Mouse (Mus musculus): Measurements from ENCODE around the gene Prkca. TPM values are rescaled to one million over a fixed set of nuclear protein-coding genes. Genes with fewer than 3 reads are reported as not detected.

The Prkca gene
- polyA plus RNA-seq, 1 experiment from 2014 or later: 12.9 TPM

DNA sequence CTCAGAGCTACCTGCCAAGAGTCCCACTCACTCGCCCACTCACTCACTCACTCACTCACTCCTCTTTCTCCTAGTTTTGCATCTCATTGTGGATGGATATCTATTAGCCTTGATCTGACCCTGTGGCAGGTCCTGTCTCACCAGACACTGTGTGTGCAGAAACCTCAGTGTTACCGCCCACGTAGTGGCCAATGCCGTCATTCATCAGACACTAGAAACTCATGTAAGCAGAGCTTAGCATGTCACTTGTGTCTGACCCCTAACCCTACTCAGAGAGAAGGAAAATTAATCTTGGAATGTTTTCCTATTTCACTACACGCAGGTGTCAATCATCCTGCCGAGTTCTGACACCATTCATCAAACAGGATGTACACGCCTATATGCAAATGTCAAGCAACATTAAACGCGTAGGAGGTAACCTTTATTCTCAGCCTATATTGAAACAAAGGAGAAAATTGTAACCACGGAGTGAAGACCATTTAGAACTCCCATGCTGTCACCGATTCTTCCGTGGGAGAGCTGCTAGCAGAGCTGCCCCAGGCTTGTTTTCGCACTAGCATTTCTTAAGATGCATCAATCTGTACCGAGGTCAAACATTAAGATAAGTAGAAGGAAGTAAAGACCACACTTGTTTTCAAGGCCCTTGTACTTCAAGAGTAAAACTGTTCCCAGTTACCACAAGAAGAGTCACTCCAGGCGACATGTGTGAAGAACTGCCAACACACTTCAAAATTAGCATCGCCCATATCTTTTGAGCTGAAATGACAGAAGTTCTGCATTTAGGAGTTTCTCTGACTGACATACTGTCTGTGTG is 70.9 kb downstream of the Prkca start:
- ATAC-seq (ENCODE audit: extremely low read depth, insufficient number of reproducible peaks, low FRiP score, low TSS enrichment): no peak
- Histone ChIP-seq H3K27me3 (replicated peaks) (no peaks in the 10 kb centered on the region), H3K9me3 (no peaks in the 10 kb centered on the region), H3K27ac (replicated peaks) (no peak overlapping the region), H3K4me3 (no peak overlapping the region), H3K9ac (no peak overlapping the region), H3K4me1 (peaks cover 69% of the 10 kb centered on the region), H3K4me2 (no peak overlapping the region), H3K36me3 (no peaks in the 10 kb centered on the region)
- WGBS: 76% methylated on average over 16 of the region's 16 CpGs

DNA sequence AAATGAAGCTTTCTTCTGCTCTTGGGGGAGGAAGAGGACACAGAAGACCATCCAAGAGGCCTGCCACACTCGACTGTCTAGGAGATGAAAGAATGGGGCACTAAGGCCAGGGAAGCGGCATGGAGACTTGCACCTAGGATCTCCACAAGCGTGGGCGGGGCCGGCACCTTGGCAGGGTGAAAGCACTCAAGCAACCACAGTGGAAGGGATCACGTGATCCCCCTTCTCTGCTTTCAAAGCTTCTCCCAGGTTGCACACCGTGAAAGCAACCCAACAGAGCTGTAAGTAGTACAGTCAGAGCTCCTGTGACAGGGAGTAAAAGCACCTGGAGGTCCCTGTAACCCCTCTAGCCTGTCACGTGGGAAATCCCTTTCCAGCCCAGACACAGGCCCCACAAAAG is 72.4 kb downstream of the Prkca start:
- H3K27ac ChIP-seq (replicated peaks): no peak overlapping the region
- H3K9ac ChIP-seq: 0 out of 2 replicates have a peak overlapping the region, but pooled peaks have one; percentile 15
- H3K27me3 ChIP-seq (replicated peaks): no peaks in the 10 kb centered on the region
- no peak overlapping the region for H3K4me3 ChIP-seq
- 51% methylated on average over 8 of the region's 8 CpGs for WGBS
- no peak overlapping the region for H3K4me2 ChIP-seq
- no peaks in the 10 kb centered on the region for H3K36me3 ChIP-seq
- peaks cover 76% of the 10 kb centered on the region for H3K4me1 ChIP-seq
- no peak for ATAC-seq (ENCODE audit: extremely low read depth, insufficient number of reproducible peaks, low FRiP score, low TSS enrichment)
- H3K9me3 ChIP-seq: no peaks in the 10 kb centered on the region

DNA sequence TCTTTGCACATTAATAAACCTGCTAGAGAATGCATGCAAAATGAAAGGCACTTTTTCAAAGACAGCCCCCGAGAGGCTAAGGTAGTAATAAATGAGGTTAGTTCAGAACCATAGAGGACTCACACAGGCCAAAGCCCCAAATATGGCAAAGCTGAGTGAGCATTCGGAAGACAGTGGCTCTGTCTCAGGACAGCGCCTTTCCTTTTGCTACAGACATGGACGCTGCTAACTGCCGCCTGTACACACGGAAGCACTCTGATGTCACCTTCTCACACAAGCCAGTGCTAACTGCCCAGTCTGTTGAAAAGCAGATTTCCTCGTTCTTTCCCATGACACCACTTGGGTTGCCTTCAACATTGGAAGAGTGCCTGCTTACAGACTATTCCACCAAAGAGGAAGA is 74.2 kb downstream of the Prkca start:
- H3K9me3 ChIP-seq: no peaks in the 10 kb centered on the region
- no peak overlapping the region for H3K4me3 ChIP-seq
- H3K27me3 ChIP-seq (replicated peaks): no peaks in the 10 kb centered on the region
- 57% methylated on average over 7 of the region's 7 CpGs for WGBS
- peak overlapping the region; percentile 8; the same call in 1 of the 2 replicates for H3K9ac ChIP-seq
- peaks cover 77% of the 10 kb centered on the region for H3K4me1 ChIP-seq
- H3K4me2 ChIP-seq: no peak overlapping the region
- H3K36me3 ChIP-seq: no peaks in the 10 kb centered on the region
- peak overlapping the region; percentile 54 for H3K27ac ChIP-seq (replicated peaks)
- no peak for ATAC-seq (ENCODE audit: extremely low read depth, insufficient number of reproducible peaks, low FRiP score, low TSS enrichment)

GRCm38 (mm10) chr11:108268421-108269322 is 75.1 kb downstream of the Prkca start:
- peak overlapping the region; percentile 54; the same call in 1 of the 2 replicates for H3K27ac ChIP-seq (replicated peaks)

DNA sequence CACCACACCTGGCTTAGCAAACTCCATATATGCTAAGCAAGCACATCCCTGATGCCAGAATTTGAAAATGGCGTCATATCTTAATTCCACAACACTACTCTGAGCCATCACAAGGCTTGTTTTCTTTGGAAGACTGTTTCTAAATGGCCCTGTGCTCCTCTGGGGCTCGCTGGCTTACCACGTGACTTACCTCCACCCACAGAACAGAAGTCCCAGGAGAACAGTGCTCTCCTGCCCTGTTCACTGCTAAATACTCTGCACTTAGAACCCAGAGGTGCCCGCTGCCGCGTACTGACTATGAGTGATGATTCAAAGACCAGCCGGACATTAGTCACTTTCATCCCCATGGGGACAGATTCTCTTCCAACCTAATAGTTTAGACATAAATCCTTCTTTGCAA is 75.9 kb downstream of the Prkca start:
- 73% methylated on average over 7 of the region's 7 CpGs for WGBS
- Histone ChIP-seq H3K4me3 (no peak overlapping the region), H3K27ac (replicated peaks) (no peak overlapping the region), H3K27me3 (replicated peaks) (no peaks in the 10 kb centered on the region), H3K36me3 (no peaks in the 10 kb centered on the region), H3K4me2 (no peak overlapping the region), H3K9me3 (no peaks in the 10 kb centered on the region), H3K9ac (no peak overlapping the region), H3K4me1 (peaks cover 72% of the 10 kb centered on the region)
- ATAC-seq (ENCODE audit: extremely low read depth, insufficient number of reproducible peaks, low FRiP score, low TSS enrichment): no peak

More at GRCm38 (mm10) chr11:108268421-108269322, 75.1 kb downstream of the Prkca start:
- H3K9me3 ChIP-seq: no peaks in the 10 kb centered on the region
- H3K4me2 ChIP-seq: no peak overlapping the region
- no peak overlapping the region for H3K4me3 ChIP-seq
- no peak for ATAC-seq (ENCODE audit: extremely low read depth, insufficient number of reproducible peaks, low FRiP score, low TSS enrichment)
- peaks cover 76% of the 10 kb centered on the region for H3K4me1 ChIP-seq
- no peaks in the 10 kb centered on the region for H3K27me3 ChIP-seq (replicated peaks)
- H3K9ac ChIP-seq: no peak overlapping the region
- H3K36me3 ChIP-seq: no peaks in the 10 kb centered on the region
- WGBS: 59% methylated on average over 12 of the region's 12 CpGs

GRCm38 (mm10) chr11:108267066-108267465 is 76.7 kb downstream of the Prkca start:
- 58% methylated on average over 3 of the region's 3 CpGs for WGBS
- Histone ChIP-seq H3K9ac (no peak overlapping the region), H3K4me2 (0 out of 2 replicates have a peak overlapping the region, but pooled peaks have one; percentile 0), H3K9me3 (no peaks in the 10 kb centered on the region), H3K4me1 (peaks cover 67% of the 10 kb centered on the region), H3K27me3 (replicated peaks) (no peaks in the 10 kb centered on the region), H3K4me3 (no peak overlapping the region), H3K27ac (replicated peaks) (0 out of 2 replicates have a peak overlapping the region, but pooled peaks have one; percentile 12), H3K36me3 (no peaks in the 10 kb centered on the region)
- ATAC-seq (ENCODE audit: extremely low read depth, insufficient number of reproducible peaks, low FRiP score, low TSS enrichment): no peak

DNA sequence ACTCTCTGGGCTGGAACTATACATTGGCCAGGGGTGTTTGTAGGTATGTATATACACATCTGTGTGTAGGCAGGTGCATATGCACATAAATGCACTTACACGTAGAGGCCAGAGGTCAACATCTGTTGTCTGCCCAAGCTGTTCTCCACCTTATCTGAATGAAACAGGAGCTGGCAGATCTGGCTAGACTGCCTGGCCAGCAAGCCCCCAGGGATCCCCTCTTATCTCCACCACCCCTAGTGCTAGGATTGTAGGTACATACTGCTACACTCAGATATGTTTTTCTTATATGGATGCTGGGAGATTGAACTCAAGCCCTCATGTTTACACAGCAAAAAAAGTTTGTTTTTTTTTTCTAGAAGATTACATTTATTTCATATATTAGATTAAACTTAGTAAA is 79.9 kb downstream of the Prkca start:
- H3K9me3 ChIP-seq: no peaks in the 10 kb centered on the region
- no peak overlapping the region for H3K27ac ChIP-seq (replicated peaks)
- H3K9ac ChIP-seq: no peak overlapping the region
- H3K4me2 ChIP-seq: no peak overlapping the region
- peaks cover 75% of the 10 kb centered on the region for H3K4me1 ChIP-seq
- H3K27me3 ChIP-seq (replicated peaks): no peaks in the 10 kb centered on the region
- no peak overlapping the region for H3K4me3 ChIP-seq
- 19% methylated on average over 1 of the region's 1 CpGs for whole genome bisulfite sequencing
- ATAC-seq (ENCODE audit: extremely low read depth, insufficient number of reproducible peaks, low FRiP score, low TSS enrichment): no peak
- H3K36me3 ChIP-seq: no peaks in the 10 kb centered on the region

- H3K9me3 ChIP-seq: no peaks in the 10 kb centered on the region
- H3K27ac ChIP-seq (replicated peaks): no peak overlapping the region
- no peak for ATAC-seq (ENCODE audit: extremely low read depth, insufficient number of reproducible peaks, low FRiP score, low TSS enrichment)
- no peak overlapping the region for H3K4me2 ChIP-seq
- 80% methylated on average over 3 of the region's 3 CpGs for WGBS
- peaks cover 75% of the 10 kb centered on the region for H3K4me1 ChIP-seq
- no peaks in the 10 kb centered on the region for H3K27me3 ChIP-seq (replicated peaks)
- H3K9ac ChIP-seq: no peak overlapping the region
- H3K4me3 ChIP-seq: no peak overlapping the region
- no peaks in the 10 kb centered on the region for H3K36me3 ChIP-seq
Observed at GRCm38 (mm10) chr11:108263406-108263805, 80.3 kb downstream of the Prkca start.

DNA sequence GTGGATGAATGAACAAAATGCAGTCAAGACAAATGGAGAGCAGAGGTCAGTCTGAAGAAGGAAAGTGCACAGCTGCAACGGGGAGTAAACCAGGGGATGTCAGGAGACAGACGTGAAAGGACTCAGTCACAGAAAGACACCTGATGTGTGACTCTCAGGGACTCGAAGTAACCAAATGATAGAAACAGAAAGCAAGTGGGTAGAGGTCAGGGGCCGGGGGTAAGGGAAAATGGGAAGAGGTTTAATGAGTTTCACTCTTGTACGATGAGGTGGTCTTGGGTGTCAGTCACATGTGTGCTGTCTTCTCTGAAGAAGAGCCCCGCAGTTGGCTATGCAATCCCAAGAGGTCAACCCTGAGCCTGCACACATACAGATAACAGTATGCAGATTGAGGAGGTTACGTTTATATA is 82.0 kb downstream of the Prkca start:
- 49% methylated on average over 7 of the region's 7 CpGs for WGBS
- H3K9me3 ChIP-seq: no peaks in the 10 kb centered on the region

DNA sequence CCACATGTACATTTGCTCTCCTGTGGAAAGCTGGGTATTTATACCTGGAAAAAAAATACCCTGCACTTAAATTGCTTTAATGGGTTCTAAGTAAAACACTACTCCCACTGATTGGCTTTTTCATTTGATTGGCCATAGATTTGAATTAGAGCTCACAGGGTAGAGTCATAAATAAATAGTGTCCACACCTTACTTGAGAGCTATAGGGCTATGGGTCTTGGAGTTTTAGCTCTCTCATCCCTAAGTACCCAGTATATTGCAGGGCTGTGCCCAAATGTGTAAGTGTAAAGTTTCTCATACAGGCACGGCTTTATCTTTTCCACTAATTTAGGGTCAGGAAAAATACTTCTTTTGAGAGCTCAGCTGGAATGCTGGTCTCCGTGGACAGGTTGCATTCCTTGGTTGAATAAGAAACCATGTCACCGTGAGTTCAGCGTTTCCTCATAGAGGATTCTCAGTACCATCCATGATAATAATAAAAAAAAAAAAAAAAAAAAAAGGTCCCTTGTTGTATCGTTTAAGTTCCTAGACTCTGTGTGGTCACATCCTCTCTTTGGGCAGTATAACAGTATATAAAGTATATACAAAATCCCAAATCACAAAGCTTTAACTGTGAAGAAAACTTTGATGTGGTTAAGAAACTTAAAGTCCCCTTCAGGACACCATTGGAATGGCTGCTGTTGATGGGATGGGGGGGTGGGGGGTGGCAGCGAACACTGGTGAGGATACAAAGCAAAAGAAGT is 82.8 kb downstream of the Prkca start:
- H3K36me3 ChIP-seq: no peaks in the 10 kb centered on the region
- 72% methylated on average over 6 of the region's 6 CpGs for WGBS
- H3K9me3 ChIP-seq: no peaks in the 10 kb centered on the region
- H3K27me3 ChIP-seq (replicated peaks): no peaks in the 10 kb centered on the region
- H3K4me3 ChIP-seq: no peak overlapping the region
- H3K4me2 ChIP-seq: no peak overlapping the region
- no peak overlapping the region for H3K9ac ChIP-seq
- no peak for ATAC-seq (ENCODE audit: extremely low read depth, insufficient number of reproducible peaks, low FRiP score, low TSS enrichment)
- peaks cover 72% of the 10 kb centered on the region for H3K4me1 ChIP-seq
- H3K27ac ChIP-seq (replicated peaks): no peak overlapping the region

More for the DNA sequence above, 82.0 kb downstream of the Prkca start:
- ATAC-seq (ENCODE audit: extremely low read depth, insufficient number of reproducible peaks, low FRiP score, low TSS enrichment): no peak
- Histone ChIP-seq H3K4me1 (peaks cover 75% of the 10 kb centered on the region), H3K4me2 (no peak overlapping the region), H3K4me3 (no peak overlapping the region), H3K9ac (no peak overlapping the region), H3K27ac (replicated peaks) (no peak overlapping the region), H3K36me3 (no peaks in the 10 kb centered on the region), H3K27me3 (replicated peaks) (no peaks in the 10 kb centered on the region)

DNA sequence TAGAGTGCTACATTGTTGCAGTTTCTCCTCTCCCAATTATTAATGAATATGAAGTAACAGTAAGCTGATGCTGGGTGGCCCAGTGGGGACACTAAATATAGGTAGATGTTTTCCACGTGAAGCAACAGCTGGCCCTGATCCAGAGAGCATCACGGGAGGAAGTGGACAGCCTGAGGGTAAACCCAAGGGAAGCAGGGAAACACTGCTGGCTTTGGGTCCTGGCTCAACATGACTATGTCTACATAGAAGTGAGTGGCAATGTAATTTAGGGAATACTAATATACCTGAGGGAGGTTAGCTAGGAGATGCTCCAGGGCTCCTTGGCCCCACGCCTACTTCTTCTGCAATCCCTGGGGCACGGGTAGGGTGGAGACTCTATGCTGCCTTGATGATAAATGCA is 84.3 kb downstream of the Prkca start:
- no peak; the same call in 1 of the 2 replicates for ATAC-seq (ENCODE audit: extremely low read depth, insufficient number of reproducible peaks, low FRiP score, low TSS enrichment)
- WGBS: 34% methylated on average over 4 of the region's 4 CpGs
- peaks cover 76% of the 10 kb centered on the region for H3K4me1 ChIP-seq

More for the DNA sequence above, 84.3 kb downstream of the Prkca start:
- H3K4me3 ChIP-seq: no peak overlapping the region
- peak overlapping the region; percentile 46 for H3K4me2 ChIP-seq
- no peaks in the 10 kb centered on the region for H3K9me3 ChIP-seq
- no peaks in the 10 kb centered on the region for H3K27me3 ChIP-seq (replicated peaks)
- H3K27ac ChIP-seq (replicated peaks): peak overlapping the region; percentile 86
- H3K36me3 ChIP-seq: no peaks in the 10 kb centered on the region
- H3K9ac ChIP-seq: peak overlapping the region; percentile 50; the same call in 1 of the 2 replicates
